Mouse (Mus musculus) adrenal gland, postnatal 36 days (tissue): ENCODE measurements around the gene Smim20. TPM values are rescaled to one million over a fixed set of nuclear protein-coding genes. Genes with fewer than 3 reads are reported as not detected.
A peak's percentile ranks its signal among the peaks of the same experiment; 100 is the strongest.

Source experiments
- DNase-seq, 2 experiments: peaks; one replicate each; pipeline ENCODE4 v3.0.0; 2021; ENCODE audit warnings: mixed read lengths in 1 of 2
- total RNA-seq, 2 experiments: library from RNA; stranded (reverse); gene quantifications; 2 replicates each; pipeline ENCODE4 v1.2.3; 2021

The Smim20 gene
- total RNA-seq, 2 experiments from 2014 or later = 44.2 to 65.8 TPM

DNA sequence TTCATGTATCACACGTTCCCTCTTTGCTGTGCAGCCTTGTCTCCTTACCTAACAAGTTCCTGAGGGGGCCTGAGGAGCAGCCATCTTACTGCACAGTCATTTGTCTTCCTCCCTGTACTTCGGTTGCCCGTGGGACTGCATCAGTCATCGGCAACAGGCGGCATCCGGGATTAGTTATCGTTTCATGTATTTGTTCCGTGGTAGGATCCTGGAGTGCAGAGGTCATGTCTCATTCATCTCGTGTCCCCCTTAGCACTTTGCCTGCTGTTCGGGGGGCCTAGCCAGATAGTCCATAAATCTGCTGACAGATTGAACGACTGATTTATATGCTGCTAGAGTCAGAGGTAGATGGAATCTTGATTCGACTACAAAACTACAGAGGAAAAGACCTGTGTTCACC, 1.1 kb upstream of the Smim20 start:
- DNase-seq = no peak

GRCm38 (mm10) chr5:53266181-53266580, 702 bp upstream of the Smim20 start:
- DNase-seq = no peak

DNA sequence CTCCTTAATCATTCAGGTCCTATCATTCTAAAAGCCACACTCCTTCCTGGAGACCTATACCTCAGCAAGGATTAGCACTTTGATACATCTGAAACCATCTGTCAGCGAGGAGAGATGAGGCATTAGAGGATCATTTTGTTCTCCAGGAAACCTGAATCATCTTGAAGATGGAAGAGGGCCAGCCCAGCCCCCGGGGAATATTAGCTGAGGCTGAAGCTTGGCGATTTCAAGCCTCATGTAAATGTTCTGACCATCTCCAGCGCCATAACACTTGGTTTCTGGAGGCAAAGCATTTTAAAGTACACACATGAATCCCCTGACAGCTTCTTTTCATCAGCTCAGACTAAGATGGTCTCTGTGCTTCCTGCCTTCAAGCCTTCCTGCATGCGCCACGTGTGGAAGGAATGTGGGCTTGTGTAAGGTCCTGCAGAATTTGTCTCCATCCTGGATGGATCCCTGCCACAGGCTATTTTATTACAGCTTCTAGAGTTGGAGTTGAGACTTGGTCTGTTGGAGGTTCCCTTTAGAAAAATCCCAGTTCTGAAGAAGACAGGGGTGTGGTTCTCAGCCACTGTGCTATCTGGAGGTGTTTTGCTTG, 1.3 kb downstream of the Smim20 start:
- peak in 1 of 2 experiments; percentile 59 for DNase-seq

DNA sequence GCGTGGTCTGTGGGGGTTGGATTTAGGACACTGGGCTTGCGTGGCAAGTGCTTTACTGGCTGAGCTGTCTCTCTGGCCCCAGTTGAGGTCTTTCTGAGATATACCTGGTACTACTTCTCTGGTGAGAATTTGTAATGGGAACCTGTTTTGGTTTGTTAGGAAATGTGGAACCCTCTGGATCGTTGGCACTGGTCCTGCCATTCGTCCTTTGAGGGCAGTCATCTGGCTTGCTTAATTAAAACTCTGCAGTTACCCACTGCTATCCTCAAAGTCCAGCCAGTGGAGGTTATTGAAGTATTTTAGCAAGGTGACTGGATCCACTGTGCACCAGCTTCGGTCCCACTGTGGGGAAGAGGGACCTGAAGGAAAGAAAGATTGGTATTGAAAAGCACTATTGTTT, 2.9 kb downstream of the Smim20 start:
- DNase-seq = no peak

DNA sequence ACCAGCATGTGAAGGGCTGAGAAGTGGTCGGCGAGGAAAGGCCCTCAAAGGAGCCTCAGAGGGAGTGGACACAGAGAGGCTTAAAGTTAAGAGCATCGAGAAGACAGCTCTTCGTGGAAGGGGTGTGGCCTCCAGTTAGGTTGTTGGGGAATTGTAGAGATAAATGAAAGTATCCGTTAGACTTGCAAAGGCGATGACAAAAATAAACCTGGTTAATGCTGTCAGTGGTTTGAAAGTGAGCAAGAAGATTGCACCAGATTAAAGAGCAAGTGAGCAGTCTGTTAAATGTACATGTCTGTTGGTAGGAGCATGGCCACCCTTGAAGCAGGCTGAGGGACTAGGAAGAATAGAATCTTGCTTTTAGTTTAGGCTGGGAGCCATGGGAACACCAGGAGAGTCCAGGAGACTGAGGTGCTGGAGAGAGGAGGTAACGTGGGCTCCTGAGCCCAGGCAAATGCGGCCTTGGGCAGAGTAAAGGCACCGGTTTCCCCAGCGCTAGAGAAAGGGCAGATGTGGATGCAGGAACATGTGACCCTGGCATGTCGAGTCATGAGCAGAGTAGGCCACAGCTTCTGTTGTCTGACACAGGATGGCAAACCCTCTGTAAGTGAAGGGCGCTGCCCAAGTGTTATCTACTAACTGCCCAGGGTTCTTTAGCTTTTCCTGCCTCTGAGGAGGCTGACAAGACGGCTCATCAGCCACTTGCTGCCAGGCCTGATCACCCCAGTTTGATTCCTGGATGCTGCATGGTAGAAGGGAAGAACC, 4.2 kb downstream of the Smim20 start:
- DNase-seq = no peak

GRCm38 (mm10) chr5:53272626-53273025, 5.7 kb downstream of the Smim20 start:
- no peak for DNase-seq

DNA sequence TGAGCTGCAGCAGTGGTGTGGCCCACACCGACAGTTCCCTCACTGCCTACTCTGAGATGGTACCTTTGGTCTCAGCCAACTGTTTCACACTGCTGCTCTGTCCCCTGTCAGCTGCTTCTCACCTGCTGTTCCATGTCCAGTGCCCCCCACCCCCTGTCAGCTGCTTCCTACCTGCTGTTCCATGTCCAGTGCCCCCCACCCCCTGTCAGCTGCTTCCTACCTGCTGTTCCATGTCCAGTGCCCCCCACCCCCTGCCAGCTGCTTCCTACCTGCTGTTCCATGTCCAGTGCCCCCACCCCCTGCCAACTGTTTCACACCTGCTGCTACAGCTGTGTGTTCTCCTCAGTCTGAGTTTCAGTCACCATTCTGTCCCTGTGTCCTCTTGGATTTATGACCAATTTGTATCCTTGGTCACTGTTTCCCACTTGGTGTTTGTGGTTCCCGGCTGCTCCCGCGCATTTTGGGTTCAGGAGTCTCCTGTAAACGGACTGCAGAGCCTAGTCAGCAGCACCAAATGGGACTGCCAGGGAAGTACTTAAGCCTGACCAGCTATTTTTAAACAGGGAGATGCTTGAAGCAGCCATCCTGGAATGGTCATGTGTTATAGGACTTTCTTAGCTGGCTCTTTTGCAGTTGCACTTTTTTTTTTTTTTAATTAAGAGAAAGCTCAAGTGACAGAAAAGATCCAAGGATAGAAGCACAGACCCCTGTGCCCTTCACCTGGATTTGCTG, 7.0 kb downstream of the Smim20 start:
- no peak for DNase-seq

GRCm38 (mm10) chr5:53274811-53275355, 8.0 kb downstream of the Smim20 start:
- DNase-seq = peak in 1 of 2 experiments; percentile 51

- DNase-seq = no peak
These were observed 8.5 kb downstream of the Smim20 start for GRCm38 (mm10) chr5:53275376-53275775.

GRCm38 (mm10) chr5:53276470-53277022, 9.7 kb downstream of the Smim20 start:
- DNase-seq = no peak

DNA sequence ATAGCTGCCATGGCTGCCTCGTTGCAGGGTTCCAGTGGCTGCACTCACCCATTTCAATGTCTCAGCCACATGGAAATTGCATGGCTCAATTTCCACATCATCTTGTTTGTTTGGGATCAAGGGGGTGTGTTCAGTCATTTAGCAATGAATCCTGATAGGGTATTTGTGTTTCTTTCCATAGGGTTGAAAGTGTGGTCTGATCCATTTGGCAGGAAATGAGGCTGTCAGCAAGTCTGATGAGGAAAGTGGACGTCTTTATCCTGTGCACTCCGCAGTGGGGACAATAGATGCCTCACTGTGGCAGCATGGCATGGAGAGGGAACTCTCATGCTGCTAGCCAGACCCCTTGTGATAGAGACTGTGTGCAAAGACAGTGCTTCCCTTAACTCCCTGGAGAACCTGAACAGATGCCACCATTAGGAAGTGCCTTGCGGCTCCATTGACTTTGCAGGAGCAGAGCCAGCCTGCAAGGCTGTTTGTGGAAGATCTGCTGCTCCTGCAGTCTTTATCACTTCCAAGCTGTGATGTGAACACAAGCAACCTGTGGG, 10.9 kb downstream of the Smim20 start:
- no peak for DNase-seq

- DNase-seq = no peak
These were observed 12.4 kb downstream of the Smim20 start for GRCm38 (mm10) chr5:53279216-53279813.

DNA sequence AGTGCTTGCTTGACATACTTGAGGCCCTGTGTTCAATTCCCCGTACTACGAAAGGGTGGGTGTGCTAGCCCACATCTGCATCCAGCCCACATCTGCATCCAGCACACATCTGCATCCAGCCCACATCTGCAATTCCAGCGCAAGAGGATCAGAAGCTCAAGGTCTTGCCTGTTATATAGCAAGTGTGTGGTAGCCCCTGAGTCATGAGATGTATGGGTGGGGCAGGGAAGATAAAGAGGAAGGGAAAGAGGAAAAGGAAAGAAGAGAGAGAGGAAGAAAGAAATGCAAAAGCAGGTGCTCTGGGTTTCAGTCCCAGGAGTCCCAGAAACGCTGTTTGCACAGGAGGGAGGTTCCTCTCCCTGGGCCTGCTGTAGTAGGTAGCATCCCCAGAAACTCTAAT, 15.6 kb downstream of the Smim20 start:
- DNase-seq = no peak

DNA sequence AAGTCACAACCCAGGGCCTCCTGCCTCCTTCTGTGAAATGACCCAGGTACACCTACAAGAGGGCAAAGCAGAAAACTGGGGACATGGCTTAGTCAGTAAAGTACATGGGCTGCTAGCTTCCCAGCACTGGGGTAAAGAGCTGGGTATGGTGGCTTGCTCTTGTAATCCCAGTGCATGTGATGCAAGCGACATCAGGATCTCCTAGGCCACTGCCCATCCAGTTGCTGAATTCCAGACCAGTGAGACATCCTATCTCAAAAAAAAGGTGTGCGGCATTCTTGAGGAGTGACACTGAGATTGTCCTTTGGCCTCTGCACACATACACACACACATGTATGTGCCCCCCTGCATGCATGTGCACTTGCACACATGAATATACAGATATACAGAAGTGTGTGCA, 19.5 kb downstream of the Smim20 start:
- no peak for DNase-seq

GRCm38 (mm10) chr5:53289438-53289837, 22.6 kb downstream of the Smim20 start:
- DNase-seq = no peak

DNA sequence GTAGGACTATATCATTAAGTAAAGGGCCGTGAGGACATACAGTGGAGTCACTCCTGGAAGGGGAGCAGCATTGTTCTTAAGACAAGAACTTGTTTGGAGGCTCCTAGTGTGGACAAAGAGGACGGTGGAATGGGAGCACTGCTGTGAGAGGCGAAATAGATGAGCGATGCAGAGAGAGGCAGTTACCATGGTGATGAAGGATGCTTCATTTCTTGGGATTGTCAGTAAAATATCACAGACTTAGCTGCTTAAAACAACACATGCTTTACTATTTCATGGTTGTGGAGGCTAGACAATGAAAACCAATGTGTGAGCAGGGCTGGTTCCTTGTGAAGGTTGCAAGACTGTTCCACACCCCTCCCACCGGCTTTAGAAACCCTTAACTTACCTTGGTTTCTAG, 27.7 kb downstream of the Smim20 start:
- no peak for DNase-seq

- DNase-seq = no peak
These were observed 30.1 kb downstream of the Smim20 start for GRCm38 (mm10) chr5:53296961-53297360.

DNA sequence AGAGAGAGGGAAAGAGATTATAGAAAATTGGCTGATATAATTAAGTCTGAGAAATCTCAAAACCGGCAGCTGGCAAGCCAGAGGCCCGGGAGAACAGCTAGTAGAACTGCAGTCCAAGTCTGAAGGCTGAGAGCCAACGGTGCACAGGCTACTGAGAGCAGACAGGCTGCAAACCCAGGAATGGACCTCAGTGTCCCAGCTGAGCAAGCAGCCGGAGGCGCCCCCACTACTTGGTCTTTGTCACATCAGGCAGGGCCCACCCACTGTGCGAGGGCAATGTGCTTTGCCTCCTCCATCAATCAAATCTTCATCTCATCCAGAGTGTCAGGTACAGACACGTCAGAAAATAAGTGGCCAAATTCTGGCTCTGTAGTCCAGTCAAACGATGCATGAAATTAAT, 34.6 kb downstream of the Smim20 start:
- DNase-seq = peak in 1 of 2 experiments; percentile 11

DNA sequence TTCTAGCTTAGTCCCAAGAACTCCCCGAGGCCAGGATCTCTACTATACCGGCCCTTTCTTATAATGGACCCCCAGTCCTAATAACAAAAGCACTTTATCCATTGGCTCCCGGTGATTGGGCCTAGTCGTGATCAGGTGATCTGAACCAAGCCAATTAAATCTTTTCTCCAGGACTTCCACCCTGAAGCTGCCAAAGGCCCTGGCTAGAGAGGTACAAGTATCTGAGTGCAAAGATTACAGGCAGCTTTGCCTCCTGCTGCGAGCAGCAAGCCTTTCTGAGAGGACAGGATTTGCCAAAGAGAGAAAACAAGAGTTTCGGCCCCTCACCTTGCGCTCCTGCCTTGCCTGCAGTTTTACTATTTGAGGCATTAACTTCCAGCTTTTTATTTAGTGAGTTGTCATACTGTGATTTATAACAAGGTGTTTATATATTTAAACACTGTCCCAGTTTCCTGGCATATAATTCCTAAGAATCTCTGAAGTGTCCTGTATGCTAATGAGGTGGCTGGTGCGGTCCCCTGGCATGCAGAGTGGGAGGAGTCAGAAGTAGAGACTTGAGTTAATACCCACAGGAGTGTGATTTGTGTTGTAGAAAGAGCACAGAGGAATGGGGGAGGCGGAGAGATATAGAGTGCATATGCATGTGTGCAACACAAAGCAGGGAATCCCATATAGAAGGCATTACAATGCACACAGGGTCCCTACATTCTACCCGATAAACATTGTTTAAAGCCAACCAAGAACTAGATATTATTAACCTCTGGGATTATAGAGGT, 36.2 kb downstream of the Smim20 start:
- no peak for DNase-seq

- no peak for DNase-seq
These were observed 37.1 kb downstream of the Smim20 start for GRCm38 (mm10) chr5:53303941-53304340.

DNA sequence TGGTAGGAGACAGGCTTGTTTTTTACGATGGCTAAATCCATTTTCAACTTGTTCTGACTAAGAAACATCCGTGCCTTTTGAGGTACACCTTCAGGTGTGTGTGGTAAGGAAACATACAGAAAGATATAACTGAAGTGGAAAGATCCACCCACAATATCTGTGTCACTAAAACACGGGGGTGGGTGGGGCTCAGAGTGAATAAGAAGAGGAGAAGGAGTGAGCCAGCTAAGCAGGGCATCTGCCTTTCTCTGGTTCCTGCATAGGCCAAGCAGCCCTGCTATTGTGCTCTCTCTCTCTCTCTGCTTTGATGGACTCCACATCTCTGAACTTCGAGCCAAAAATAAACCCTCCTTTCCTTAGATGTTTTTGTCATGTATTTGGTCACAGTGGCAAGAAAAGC, 38.1 kb downstream of the Smim20 start:
- no peak for DNase-seq
